Mouse (Mus musculus): ENCODE results near the gene Gsn. TPM values are rescaled to one million over a fixed set of nuclear protein-coding genes. Genes with fewer than 3 reads are reported as not detected.

Gene Gsn
- total and polyA plus RNA-seq, 2 experiments from 2014 or later = 255 to 460 TPM

- Histone ChIP-seq H3K27ac (ENCODE audit: low read depth) (peak overlapping the region; percentile 11; the same call in 1 of the 2 replicates), H3K9me3 (replicated peaks; ENCODE audit: control insufficient read depth, low read length) (no peaks in the 10 kb centered on the region), H3K9ac (replicated peaks; ENCODE audit: low read depth, low read length) (no peak overlapping the region), H3K4me1 (ENCODE audit: control insufficient read depth, insufficient read depth) (peaks cover 33% of the 10 kb centered on the region), H3K4me3 (ENCODE audit: low read depth, low read length) (no peak overlapping the region), H3K27me3 (ENCODE audit: control insufficient read depth, insufficient read depth, low read length) (no peaks in the 10 kb centered on the region), H3K36me3 (replicated peaks; ENCODE audit: control insufficient read depth, insufficient read depth, low read length) (peaks cover 68% of the 10 kb centered on the region), H3K4me2 (ENCODE audit: low read depth, low read length) (peak overlapping the region; percentile 16; the same call in 1 of the 2 replicates)
- no peak for DNase-seq (ENCODE audit: low spot score)
- TF ChIP-seq CTCF (IDR thresholded peaks at IDR 0.05; ENCODE audit: low read depth) = no peak
- TF ChIP-seq EP300 (IDR thresholded peaks at IDR 0.05; ENCODE audit: low read depth) = no peak
- ATAC-seq (ENCODE audit: insufficient read depth, low read depth) = peak; percentile 61; the same call in 1 of the 2 replicates
- WGBS = 9% methylated on average over 4 of the region's 4 CpGs
These were observed 61.4 kb downstream of the Gsn start for GRCm38 (mm10) chr2:35317604-35318003.

- Histone ChIP-seq H3K9me3 (replicated peaks; ENCODE audit: control insufficient read depth, low read length) (no peaks in the 10 kb centered on the region), H3K27ac (ENCODE audit: low read depth) (no peak overlapping the region), H3K27me3 (ENCODE audit: control insufficient read depth, insufficient read depth, low read length) (no peaks in the 10 kb centered on the region), H3K9ac (replicated peaks; ENCODE audit: low read depth, low read length) (no peak overlapping the region), H3K4me3 (ENCODE audit: low read depth, low read length) (no peak overlapping the region), H3K4me1 (ENCODE audit: control insufficient read depth, insufficient read depth) (peaks cover 38% of the 10 kb centered on the region), H3K4me2 (ENCODE audit: low read depth, low read length) (no peak overlapping the region), H3K36me3 (replicated peaks; ENCODE audit: control insufficient read depth, insufficient read depth, low read length) (peaks cover 68% of the 10 kb centered on the region)
- TF ChIP-seq EP300 (IDR thresholded peaks at IDR 0.05; ENCODE audit: low read depth) (no peak), CTCF (IDR thresholded peaks at IDR 0.05; ENCODE audit: low read depth) (no peak)
- DNase-seq (ENCODE audit: low spot score) (no peak), ATAC-seq (ENCODE audit: insufficient read depth, low read depth) (no peak)
- WGBS = 54% methylated on average over 12 of the region's 12 CpGs
These were observed 62.2 kb downstream of the Gsn start for GRCm38 (mm10) chr2:35318405-35318804.

- TF ChIP-seq EP300 (IDR thresholded peaks at IDR 0.05; ENCODE audit: low read depth) (no peak), CTCF (IDR thresholded peaks at IDR 0.05; ENCODE audit: low read depth) (no peak)
- ATAC-seq (ENCODE audit: insufficient read depth, low read depth) = no peak
- no peaks in the 10 kb centered on the region for H3K9me3 ChIP-seq (replicated peaks; ENCODE audit: control insufficient read depth, low read length)
- H3K4me2 ChIP-seq (ENCODE audit: low read depth, low read length) = no peak overlapping the region
- no peak overlapping the region for H3K4me3 ChIP-seq (ENCODE audit: low read depth, low read length)
- no peaks in the 10 kb centered on the region for H3K27me3 ChIP-seq (ENCODE audit: control insufficient read depth, insufficient read depth, low read length)
- H3K9ac ChIP-seq (replicated peaks; ENCODE audit: low read depth, low read length) = no peak overlapping the region
- no peak overlapping the region for H3K27ac ChIP-seq (ENCODE audit: low read depth)
- no peak for DNase-seq (ENCODE audit: low spot score)
- peaks cover 48% of the 10 kb centered on the region for H3K4me1 ChIP-seq (ENCODE audit: control insufficient read depth, insufficient read depth)
- H3K36me3 ChIP-seq (replicated peaks; ENCODE audit: control insufficient read depth, insufficient read depth, low read length) = peaks cover 51% of the 10 kb centered on the region
- WGBS = 94% methylated on average over 15 of the region's 15 CpGs
These were observed 64.2 kb downstream of the Gsn start for GRCm38 (mm10) chr2:35320399-35320798.

- Histone ChIP-seq H3K27ac (ENCODE audit: low read depth) (peak overlapping the region; percentile 79), H3K4me1 (ENCODE audit: control insufficient read depth, insufficient read depth) (peaks cover 44% of the 10 kb centered on the region), H3K36me3 (replicated peaks; ENCODE audit: control insufficient read depth, insufficient read depth, low read length) (peaks cover 35% of the 10 kb centered on the region), H3K27me3 (ENCODE audit: control insufficient read depth, insufficient read depth, low read length) (no peaks in the 10 kb centered on the region), H3K9ac (replicated peaks; ENCODE audit: low read depth, low read length) (no peak overlapping the region), H3K4me2 (ENCODE audit: low read depth, low read length) (peak overlapping the region; percentile 30; the same call in 1 of the 2 replicates), H3K4me3 (ENCODE audit: low read depth, low read length) (no peak overlapping the region), H3K9me3 (replicated peaks; ENCODE audit: control insufficient read depth, low read length) (no peaks in the 10 kb centered on the region)
- TF ChIP-seq EP300 (IDR thresholded peaks at IDR 0.05; ENCODE audit: low read depth) (peak; percentile 75; the same call in 1 of the 2 replicates), CTCF (IDR thresholded peaks at IDR 0.05; ENCODE audit: low read depth) (no peak)
- peak; percentile 94 for ATAC-seq (ENCODE audit: insufficient read depth, low read depth)
- peak; percentile 86 for DNase-seq (ENCODE audit: low spot score)
- 24% methylated on average over 10 of the region's 10 CpGs for WGBS
These were observed 66.4 kb downstream of the Gsn start for GRCm38 (mm10) chr2:35322404-35323164.

GRCm38 (mm10) chr2:35325930-35326329 is 69.8 kb downstream of the Gsn start:
- Histone ChIP-seq H3K4me1 (ENCODE audit: control insufficient read depth, insufficient read depth) (peaks cover 43% of the 10 kb centered on the region), H3K36me3 (replicated peaks; ENCODE audit: control insufficient read depth, insufficient read depth, low read length) (peaks cover 11% of the 10 kb centered on the region), H3K27ac (ENCODE audit: low read depth) (no peak overlapping the region), H3K9me3 (replicated peaks; ENCODE audit: control insufficient read depth, low read length) (no peaks in the 10 kb centered on the region), H3K4me3 (ENCODE audit: low read depth, low read length) (no peak overlapping the region), H3K9ac (replicated peaks; ENCODE audit: low read depth, low read length) (no peak overlapping the region), H3K4me2 (ENCODE audit: low read depth, low read length) (no peak overlapping the region), H3K27me3 (ENCODE audit: control insufficient read depth, insufficient read depth, low read length) (no peaks in the 10 kb centered on the region)
- 74% methylated on average over 10 of the region's 10 CpGs for WGBS
- DNase-seq (ENCODE audit: low spot score) = no peak
- TF ChIP-seq EP300 (IDR thresholded peaks at IDR 0.05; ENCODE audit: low read depth) (no peak), CTCF (IDR thresholded peaks at IDR 0.05; ENCODE audit: low read depth) (no peak)
- no peak for ATAC-seq (ENCODE audit: insufficient read depth, low read depth)

Measured in heart, postnatal 0 days (tissue).